Mouse (Mus musculus): ENCODE data around the gene Runx1. TPM values are rescaled to one million over a fixed set of nuclear protein-coding genes. Genes with fewer than 3 reads are reported as not detected.

The Runx1 gene
- polyA plus RNA-seq (2015; fragmentation: Nextera tagmentation; extraction: Ambion mirVana): 6.4 and 6.5 TPM in 2 replicates

DNA sequence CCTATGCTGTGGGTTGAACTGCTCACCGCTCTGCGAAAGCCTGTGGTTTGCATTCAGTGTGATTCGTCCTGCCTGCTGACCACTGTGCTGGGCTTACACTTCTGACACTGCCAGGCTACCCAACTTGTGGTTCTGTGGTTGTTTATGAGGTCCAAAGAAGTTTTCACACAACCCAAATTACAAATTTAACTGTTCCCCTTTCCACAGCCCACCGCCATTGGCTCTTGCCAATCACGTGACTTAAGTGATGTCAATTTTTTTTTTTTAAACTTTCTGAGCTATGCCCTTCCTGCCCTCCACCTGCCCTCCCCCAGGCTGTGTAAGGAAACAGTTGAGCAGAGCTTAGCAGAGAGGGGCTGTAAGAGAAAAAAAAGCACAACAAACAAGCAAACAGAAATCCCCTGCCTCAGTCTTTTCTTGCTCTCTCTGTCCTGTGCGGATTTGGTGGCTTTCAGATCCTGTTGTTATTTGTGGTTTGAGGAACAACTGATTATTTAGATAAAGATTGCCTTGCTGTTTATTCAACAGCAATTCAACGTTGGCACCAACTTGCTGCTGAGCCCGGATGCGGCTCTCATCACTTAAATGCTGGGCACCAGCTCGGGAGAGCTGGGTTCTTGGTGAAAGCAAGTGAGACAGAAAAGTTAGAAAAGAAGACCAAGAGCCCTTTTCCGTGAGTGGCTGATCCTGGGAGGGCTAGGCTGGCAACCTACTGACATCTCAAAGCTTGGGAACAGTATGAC lies at the start of gene Runx1:
Runx1 (minus strand) TSS at position 242 of the 743 bp plus-strand sequence.
- Histone ChIP-seq H3K4me2 (replicated peaks; ENCODE audit: low read depth) (no peak within 1 kb of the TSS), H3K36me3 (ENCODE audit: control insufficient read depth, insufficient read depth, low read length) (no peaks in the 10 kb centered on the region), H3K27ac (replicated peaks) (no peak within 1 kb of the TSS), H3K4me3 (ENCODE audit: low read depth, low read length) (no peak within 1 kb of the TSS), H3K27me3 (ENCODE audit: control insufficient read depth, insufficient read depth, low read length) (no peaks in the 10 kb centered on the region), H3K9me3 (ENCODE audit: control insufficient read depth, low read length) (no peaks in the 10 kb centered on the region), H3K9ac (ENCODE audit: low read length) (no peak within 1 kb of the TSS), H3K4me1 (replicated peaks; ENCODE audit: control insufficient read depth, insufficient read depth) (no peaks in the 10 kb centered on the region)
- no peak for TF ChIP-seq CTCF (IDR thresholded peaks at IDR 0.05; ENCODE audit: low read depth)
- TF ChIP-seq EP300 (optimal IDR thresholded peaks at IDR 0.05): no peak
- WGBS: 85% methylated on average over 11 of the region's 11 CpGs
- no peak for DNase-seq (ENCODE audit: low spot score)
- no peak for ATAC-seq (ENCODE audit: low FRiP score, low TSS enrichment)

DNA sequence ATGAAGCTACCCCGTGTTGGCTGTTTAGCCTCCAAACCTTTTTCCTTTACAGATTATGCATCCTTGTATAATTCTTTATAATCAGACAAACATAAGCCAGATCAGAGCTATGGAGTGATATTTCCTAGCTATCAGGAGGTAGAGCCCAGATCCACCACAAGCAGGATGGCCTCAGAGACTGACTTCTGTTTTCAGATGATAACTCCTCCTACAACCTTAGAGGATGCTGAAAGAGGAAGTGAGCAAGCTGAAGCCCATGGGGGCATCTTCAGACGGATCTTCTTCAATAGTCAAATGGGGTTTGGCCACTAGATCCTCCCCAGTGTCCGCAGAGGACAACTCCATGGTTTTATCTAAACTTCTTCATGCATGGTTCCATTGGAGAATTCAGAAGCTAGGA lies 48.1 kb upstream of the Runx1 start:
- DNase-seq (ENCODE audit: low spot score) (no peak), ATAC-seq (ENCODE audit: low FRiP score, low TSS enrichment) (no peak)
- Histone ChIP-seq H3K27ac (replicated peaks) (no peak overlapping the region), H3K27me3 (ENCODE audit: control insufficient read depth, insufficient read depth, low read length) (no peaks in the 10 kb centered on the region), H3K4me3 (ENCODE audit: low read depth, low read length) (no peak overlapping the region), H3K9me3 (ENCODE audit: control insufficient read depth, low read length) (no peaks in the 10 kb centered on the region), H3K4me1 (replicated peaks; ENCODE audit: control insufficient read depth, insufficient read depth) (no peaks in the 10 kb centered on the region), H3K4me2 (replicated peaks; ENCODE audit: low read depth) (no peak overlapping the region), H3K36me3 (ENCODE audit: control insufficient read depth, insufficient read depth, low read length) (no peaks in the 10 kb centered on the region), H3K9ac (ENCODE audit: low read length) (no peak overlapping the region)
- TF ChIP-seq CTCF (IDR thresholded peaks at IDR 0.05; ENCODE audit: low read depth) (no peak), EP300 (optimal IDR thresholded peaks at IDR 0.05) (no peak)
- WGBS: 85% methylated on average over 3 of the region's 3 CpGs

DNA sequence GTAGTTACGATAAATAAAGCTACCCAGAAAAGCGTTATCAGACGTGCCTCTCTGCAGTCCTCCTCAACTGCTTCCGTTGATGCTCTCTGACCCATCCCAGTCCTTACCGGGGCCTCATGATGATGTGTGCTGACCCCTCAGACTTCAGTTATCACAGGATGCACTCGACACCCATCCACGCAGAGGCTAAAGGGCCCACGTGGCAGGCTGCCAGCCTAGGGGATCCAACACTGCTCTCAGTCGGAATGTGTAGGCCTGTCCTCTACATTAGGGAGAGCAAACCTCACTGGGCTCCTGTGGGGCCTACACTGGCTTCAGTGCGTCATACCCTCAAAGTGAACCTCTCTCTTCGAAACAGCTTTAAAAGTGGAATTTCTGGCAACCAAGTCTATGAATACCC lies 45.8 kb upstream of the Runx1 start:
- TF ChIP-seq CTCF (IDR thresholded peaks at IDR 0.05; ENCODE audit: low read depth): no peak
- no peak for TF ChIP-seq EP300 (optimal IDR thresholded peaks at IDR 0.05)
- no peak for DNase-seq (ENCODE audit: low spot score)
- Histone ChIP-seq H3K27ac (replicated peaks) (no peak overlapping the region), H3K27me3 (ENCODE audit: control insufficient read depth, insufficient read depth, low read length) (no peaks in the 10 kb centered on the region), H3K9me3 (ENCODE audit: control insufficient read depth, low read length) (0 out of 2 replicates have a peak, but pooled peaks cover 3% of the 10 kb centered on the region), H3K36me3 (ENCODE audit: control insufficient read depth, insufficient read depth, low read length) (no peaks in the 10 kb centered on the region), H3K9ac (ENCODE audit: low read length) (no peak overlapping the region), H3K4me2 (replicated peaks; ENCODE audit: low read depth) (no peak overlapping the region), H3K4me1 (replicated peaks; ENCODE audit: control insufficient read depth, insufficient read depth) (no peaks in the 10 kb centered on the region), H3K4me3 (ENCODE audit: low read depth, low read length) (no peak overlapping the region)
- WGBS: 74% methylated on average over 11 of the region's 11 CpGs
- no peak for ATAC-seq (ENCODE audit: low FRiP score, low TSS enrichment)

DNA sequence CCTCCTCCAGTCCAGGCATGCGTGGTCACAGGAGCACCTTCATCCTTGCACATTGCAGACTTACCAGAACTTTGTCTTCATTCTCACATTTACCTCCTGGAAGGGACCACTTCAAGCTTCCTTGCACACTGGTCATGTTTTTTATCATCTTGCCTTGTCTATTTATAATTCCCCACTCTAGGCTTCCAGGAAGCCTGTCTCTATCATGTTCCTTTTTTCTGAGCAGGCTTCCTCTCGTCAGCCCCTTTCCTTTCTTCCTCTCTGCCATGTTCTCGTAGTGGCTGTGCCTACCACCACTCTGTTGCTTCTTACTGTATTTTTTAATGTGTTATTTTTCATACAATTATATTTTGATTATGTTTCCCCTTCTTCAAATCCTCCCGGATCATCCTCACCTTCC lies 42.6 kb upstream of the Runx1 start:
- Histone ChIP-seq H3K4me1 (replicated peaks; ENCODE audit: control insufficient read depth, insufficient read depth) (no peaks in the 10 kb centered on the region), H3K4me2 (replicated peaks; ENCODE audit: low read depth) (no peak overlapping the region), H3K9ac (ENCODE audit: low read length) (no peak overlapping the region), H3K27ac (replicated peaks) (no peak overlapping the region), H3K36me3 (ENCODE audit: control insufficient read depth, insufficient read depth, low read length) (no peaks in the 10 kb centered on the region), H3K9me3 (ENCODE audit: control insufficient read depth, low read length) (0 out of 2 replicates have a peak, but pooled peaks cover 3% of the 10 kb centered on the region), H3K27me3 (ENCODE audit: control insufficient read depth, insufficient read depth, low read length) (no peaks in the 10 kb centered on the region), H3K4me3 (ENCODE audit: low read depth, low read length) (no peak overlapping the region)
- TF ChIP-seq EP300 (optimal IDR thresholded peaks at IDR 0.05): no peak
- TF ChIP-seq CTCF (IDR thresholded peaks at IDR 0.05; ENCODE audit: low read depth): no peak
- ATAC-seq (ENCODE audit: low FRiP score, low TSS enrichment) (no peak), DNase-seq (ENCODE audit: low spot score) (no peak)
- 80% methylated on average over 4 of the region's 4 CpGs for WGBS

DNA sequence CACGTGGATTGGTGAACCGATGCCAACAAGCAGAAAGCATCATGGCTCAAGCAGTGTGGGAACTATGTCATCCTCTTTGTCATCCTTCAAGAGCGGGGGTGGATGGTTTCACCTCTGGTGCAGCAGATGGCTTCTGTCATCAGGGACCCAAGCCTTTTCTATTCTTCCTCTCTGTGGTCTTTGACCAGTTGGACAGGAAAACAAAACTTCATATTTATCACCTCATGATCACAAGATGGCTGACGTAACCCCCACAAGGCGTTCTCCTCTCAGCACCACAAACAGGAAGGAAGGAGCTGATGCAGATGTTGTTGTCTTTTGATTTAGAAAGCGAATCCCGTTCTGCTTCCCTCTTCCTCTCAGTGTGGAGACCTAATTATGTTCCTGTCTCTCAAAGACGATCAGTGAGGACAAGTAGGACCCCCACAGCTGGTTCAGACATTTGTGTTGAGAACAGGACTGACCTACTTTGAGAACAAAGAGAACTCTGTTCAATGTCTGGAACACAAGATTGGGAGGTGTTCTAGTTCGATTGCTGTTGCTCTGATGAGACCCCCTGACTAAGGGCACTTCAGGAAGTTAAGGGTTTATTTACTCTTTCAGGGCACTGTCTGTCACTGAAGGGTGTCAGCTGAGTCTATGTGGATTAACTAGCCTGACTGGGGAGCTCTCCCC lies 41.4 kb upstream of the Runx1 start:
- no peaks in the 10 kb centered on the region for H3K36me3 ChIP-seq (ENCODE audit: control insufficient read depth, insufficient read depth, low read length)
- H3K4me3 ChIP-seq (ENCODE audit: low read depth, low read length): no peak overlapping the region
- ATAC-seq (ENCODE audit: low FRiP score, low TSS enrichment) (no peak), DNase-seq (ENCODE audit: low spot score) (no peak)
- 67% methylated on average over 9 of the region's 9 CpGs for WGBS
- H3K4me2 ChIP-seq (replicated peaks; ENCODE audit: low read depth): no peak overlapping the region
- no peak overlapping the region for H3K27ac ChIP-seq (replicated peaks)
- H3K4me1 ChIP-seq (replicated peaks; ENCODE audit: control insufficient read depth, insufficient read depth): no peaks in the 10 kb centered on the region
- no peaks in the 10 kb centered on the region for H3K27me3 ChIP-seq (ENCODE audit: control insufficient read depth, insufficient read depth, low read length)
- TF ChIP-seq CTCF (IDR thresholded peaks at IDR 0.05; ENCODE audit: low read depth): no peak
- no peak for TF ChIP-seq EP300 (optimal IDR thresholded peaks at IDR 0.05)
- H3K9ac ChIP-seq (ENCODE audit: low read length): no peak overlapping the region
- 0 out of 2 replicates have a peak, but pooled peaks cover 3% of the 10 kb centered on the region for H3K9me3 ChIP-seq (ENCODE audit: control insufficient read depth, low read length)

DNA sequence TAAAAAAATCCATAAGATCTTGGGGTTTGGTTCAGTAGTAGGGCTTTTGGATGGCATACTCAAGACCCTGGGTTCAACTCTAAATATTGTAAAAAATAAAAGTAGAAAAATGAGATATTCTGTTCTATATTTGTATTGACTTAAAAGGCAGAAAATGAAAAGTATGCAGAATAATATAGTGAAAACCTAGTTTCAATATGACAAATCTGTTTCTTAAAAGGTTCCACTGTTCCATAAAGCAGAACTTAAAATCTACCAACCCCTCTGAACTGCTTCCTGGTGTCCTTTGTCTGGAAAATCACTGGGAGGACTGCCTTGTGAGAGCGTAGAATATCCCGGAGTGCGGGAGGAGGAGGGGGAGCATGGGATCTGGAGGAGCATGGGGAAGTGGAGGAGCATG lies 39.4 kb upstream of the Runx1 start:
- 0 out of 2 replicates have a peak, but pooled peaks cover 3% of the 10 kb centered on the region for H3K9me3 ChIP-seq (ENCODE audit: control insufficient read depth, low read length)
- H3K4me1 ChIP-seq (replicated peaks; ENCODE audit: control insufficient read depth, insufficient read depth): no peaks in the 10 kb centered on the region
- no peak overlapping the region for H3K4me2 ChIP-seq (replicated peaks; ENCODE audit: low read depth)
- no peaks in the 10 kb centered on the region for H3K27me3 ChIP-seq (ENCODE audit: control insufficient read depth, insufficient read depth, low read length)
- ATAC-seq (ENCODE audit: low FRiP score, low TSS enrichment) (no peak), DNase-seq (ENCODE audit: low spot score) (no peak)
- no peak overlapping the region for H3K9ac ChIP-seq (ENCODE audit: low read length)
- no peak overlapping the region for H3K27ac ChIP-seq (replicated peaks)
- WGBS: 89% methylated on average over 3 of the region's 3 CpGs
- TF ChIP-seq EP300 (optimal IDR thresholded peaks at IDR 0.05): no peak
- no peak for TF ChIP-seq CTCF (IDR thresholded peaks at IDR 0.05; ENCODE audit: low read depth)
- no peak overlapping the region for H3K4me3 ChIP-seq (ENCODE audit: low read depth, low read length)
- H3K36me3 ChIP-seq (ENCODE audit: control insufficient read depth, insufficient read depth, low read length): no peaks in the 10 kb centered on the region

Data from stomach, postnatal 0 days (tissue).